Mouse (Mus musculus) neutrophil, adult 5-6 weeks (primary cell): Measurements from ENCODE around the gene Panx2. TPM values are rescaled to one million over a fixed set of nuclear protein-coding genes. Genes with fewer than 3 reads are reported as not detected.

Experiments used
- ATAC-seq: fragments of 151-379, 151-347 bp; 2 replicates; pipeline ENCODE4 v1.8.0; 2017; ENCODE audit warnings: mild to moderate bottlenecking, moderate TSS enrichment; ENCODE audit not compliant: insufficient number of reproducible peaks, poor library complexity, low FRiP score, severe bottlenecking; ENCODE audit errors: extremely low read depth
- total RNA-seq: library from RNA; stranded (forward); fragments of 200-1000 nt; gene quantifications from 2 replicates; pipeline ENCODE4 v1.2.3, GENCODE M21; 2017

The Panx2 gene
- not detected in 2 replicates for total RNA-seq

- ATAC-seq, result no peak
Measured at GRCm38 (mm10) chr15:89059161-89059931, at the start of gene Panx2. Gene Panx2 (plus strand): TSS chr15:89059734.

GRCm38 (mm10) chr15:89016722-89017121, 42.8 kb upstream of the Panx2 start:
- no peak for ATAC-seq

DNA sequence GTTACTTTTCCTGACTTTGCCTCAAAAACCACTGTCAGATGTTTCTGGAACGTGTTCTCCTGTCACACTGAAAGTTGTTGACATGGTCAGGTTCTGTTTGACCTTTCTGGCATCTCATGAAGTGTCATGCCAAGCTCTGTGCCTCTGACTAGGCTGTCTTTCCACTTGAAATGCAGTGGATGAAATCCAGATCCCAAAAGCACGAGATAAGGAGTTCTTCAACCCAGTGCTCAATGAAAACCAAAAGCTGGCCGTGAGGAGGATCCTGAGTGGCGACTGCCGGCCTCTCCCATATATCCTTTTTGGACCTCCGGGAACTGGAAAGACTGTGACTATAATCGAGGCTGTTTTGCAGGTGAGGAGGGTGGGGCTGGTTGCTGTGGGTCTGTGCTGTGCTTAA, 39.4 kb upstream of the Panx2 start:
- no peak for ATAC-seq

GRCm38 (mm10) chr15:89020492-89020891, 39.0 kb upstream of the Panx2 start:
- ATAC-seq, result no peak

DNA sequence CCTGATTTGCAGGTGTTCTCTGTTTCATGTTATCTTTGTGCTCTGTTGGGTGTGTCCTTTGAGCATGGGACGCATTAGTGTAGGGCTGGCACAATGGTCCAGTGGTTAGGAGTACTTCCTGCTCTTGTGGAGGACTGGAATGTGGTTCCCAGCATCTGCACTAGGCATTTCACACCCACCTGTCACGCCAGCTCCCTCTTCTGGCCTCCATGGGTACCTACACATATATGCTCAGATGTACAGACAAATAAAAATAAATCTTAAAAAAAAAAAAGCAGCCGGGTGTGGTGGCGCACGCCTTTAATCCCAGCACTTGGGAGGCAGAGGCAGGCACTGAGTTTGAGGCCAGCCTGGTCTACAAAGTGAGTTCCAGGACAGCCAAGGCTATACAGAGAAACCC, 15.2 kb upstream of the Panx2 start:
- no peak for ATAC-seq

DNA sequence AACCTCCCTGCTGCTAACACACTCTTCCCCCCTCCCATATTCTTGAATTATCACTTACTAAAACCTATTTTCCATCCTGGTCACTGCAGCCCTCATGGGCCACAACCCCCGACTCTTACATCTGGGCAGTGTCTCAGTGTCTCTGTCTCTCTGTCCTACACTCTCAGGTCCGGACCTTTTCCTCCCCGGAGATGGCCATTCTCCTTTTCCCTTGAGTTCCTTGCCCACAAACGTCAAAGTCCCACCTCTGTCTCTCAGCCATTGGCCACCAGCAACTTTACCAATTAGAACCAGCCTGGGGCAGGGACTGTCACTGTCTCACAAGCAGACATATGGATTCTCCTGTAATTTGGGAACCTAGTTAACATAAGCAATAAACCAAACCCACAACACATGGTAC, 13.2 kb upstream of the Panx2 start:
- ATAC-seq, result no peak

GRCm38 (mm10) chr15:89054666-89055065, 4.9 kb upstream of the Panx2 start:
- ATAC-seq, result no peak

DNA sequence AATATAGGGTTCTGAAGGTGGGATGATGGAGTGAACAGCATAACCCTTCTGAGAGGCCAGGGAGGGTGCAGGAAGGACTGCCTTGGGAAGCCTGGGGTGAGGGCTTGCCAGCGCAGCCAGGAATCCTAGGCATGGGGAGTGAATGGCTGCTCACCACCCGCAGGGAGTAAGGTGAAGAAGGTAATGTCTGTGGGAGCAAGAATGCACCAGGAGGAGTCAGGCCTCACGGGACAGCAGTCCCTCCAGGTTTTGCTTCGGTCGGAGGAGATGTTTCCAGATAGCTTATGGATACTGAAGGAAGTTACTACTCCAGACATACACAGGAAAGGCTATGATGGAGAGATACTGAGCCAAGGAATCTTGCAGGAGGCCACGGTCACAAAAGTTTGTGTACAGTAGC, 798 bp upstream of the Panx2 start:
- no peak for ATAC-seq

DNA sequence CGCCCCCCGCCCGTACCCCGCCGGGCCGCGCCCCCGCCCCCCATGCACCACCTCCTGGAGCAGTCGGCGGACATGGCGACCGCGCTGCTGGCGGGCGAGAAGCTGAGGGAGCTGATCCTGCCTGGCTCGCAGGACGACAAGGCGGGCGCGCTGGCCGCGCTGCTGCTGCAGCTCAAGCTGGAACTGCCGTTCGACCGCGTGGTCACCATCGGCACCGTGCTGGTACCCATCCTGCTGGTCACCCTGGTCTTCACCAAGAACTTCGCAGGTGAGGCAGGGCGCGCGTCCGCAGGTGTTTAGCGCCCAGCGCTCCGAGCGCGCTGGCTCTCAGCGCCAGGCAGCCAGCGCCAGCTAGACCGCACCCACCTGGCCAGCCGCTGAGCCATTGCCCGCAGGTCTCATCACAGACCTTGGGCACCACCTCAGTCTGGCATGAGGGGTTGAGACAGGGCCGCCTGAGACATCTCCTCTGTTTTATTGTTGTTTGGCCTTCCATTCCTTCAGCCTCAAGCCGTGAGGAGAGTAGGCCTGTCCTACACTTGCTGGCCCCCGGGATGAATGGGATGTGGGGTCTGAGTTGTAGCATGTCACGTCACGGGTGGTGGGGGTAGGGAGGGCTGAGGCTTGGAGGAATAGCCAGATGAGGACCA, 623 bp downstream of the Panx2 start:
- no peak for ATAC-seq

DNA sequence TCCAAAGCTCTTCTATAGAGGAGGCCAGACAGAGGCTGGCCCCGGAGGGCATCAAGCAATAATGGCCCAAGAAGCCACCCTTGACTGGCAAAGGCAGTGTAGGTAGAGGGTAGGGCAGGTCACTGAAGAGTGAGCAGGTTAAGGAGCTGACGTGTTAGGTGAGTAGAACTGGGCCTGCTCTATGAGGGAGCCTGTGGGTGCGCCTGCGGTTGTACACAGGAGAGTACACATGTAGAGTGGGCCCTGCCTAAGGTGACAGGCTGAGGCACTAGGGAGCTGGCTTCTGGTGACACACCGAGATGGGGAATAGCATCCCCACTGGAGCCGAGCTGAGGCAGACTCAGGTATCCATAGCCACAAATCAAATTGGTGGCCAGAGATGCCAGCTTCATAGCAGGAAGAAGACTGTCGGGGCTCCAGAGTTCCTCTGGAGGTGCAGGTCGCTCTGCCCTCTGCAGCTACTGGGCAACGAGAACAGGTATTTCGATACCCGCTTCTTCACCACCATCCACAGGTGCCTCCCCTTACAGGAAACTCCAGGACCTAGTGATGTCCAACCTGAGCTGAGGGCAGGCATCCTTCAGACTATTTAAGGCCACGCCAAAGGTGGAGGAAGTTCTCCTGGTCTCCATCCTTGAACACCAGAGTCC, 1.4 kb downstream of the Panx2 start:
- ATAC-seq, result no peak

- ATAC-seq, result no peak
Measured at GRCm38 (mm10) chr15:89061761-89062517, 2.4 kb downstream of the Panx2 start.

GRCm38 (mm10) chr15:89062518-89062910, 3.0 kb downstream of the Panx2 start:
- no peak for ATAC-seq

DNA sequence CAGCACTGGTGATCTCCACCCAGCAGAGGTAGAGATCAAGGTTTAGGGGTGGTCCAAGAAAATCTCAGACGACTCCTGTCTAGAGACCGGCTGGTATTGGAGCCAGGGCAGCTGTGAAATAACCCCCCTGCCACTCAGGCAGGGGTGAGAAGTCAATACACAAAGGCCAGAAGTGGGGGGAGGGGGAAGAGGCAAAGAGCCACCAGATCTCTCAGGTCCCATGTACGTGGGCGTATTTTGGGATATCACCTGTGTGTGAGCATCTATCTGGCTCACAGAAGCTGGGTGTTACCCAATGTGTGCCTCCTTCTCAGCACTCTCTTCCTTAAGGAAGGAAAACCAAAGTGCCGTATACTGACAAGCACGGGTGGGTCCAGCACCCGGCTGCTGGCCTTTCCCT, 3.5 kb downstream of the Panx2 start:
- no peak for ATAC-seq

- no peak for ATAC-seq
Measured at GRCm38 (mm10) chr15:89063536-89063935, 4.0 kb downstream of the Panx2 start.

GRCm38 (mm10) chr15:89064891-89065290, 5.4 kb downstream of the Panx2 start:
- no peak for ATAC-seq

- ATAC-seq, result no peak
Measured at GRCm38 (mm10) chr15:89067609-89068008, 8.1 kb downstream of the Panx2 start.

DNA sequence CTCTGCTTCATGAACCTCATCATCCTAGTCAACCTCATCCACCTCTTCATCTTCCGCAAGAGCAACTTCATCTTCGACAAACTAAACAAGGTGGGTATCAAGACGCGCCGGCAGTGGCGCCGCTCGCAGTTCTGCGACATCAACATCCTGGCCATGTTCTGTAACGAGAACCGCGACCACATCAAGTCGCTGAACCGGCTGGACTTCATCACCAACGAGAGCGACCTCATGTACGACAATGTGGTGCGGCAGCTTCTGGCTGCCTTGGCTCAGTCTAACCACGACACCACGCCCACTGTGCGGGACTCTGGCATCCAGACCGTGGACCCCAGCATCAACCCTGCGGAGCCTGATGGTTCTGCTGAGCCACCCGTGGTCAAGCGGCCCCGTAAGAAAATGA, 8.7 kb downstream of the Panx2 start:
- ATAC-seq, result no peak

- no peak for ATAC-seq
Measured at GRCm38 (mm10) chr15:89069336-89069840, 9.9 kb downstream of the Panx2 start.

DNA sequence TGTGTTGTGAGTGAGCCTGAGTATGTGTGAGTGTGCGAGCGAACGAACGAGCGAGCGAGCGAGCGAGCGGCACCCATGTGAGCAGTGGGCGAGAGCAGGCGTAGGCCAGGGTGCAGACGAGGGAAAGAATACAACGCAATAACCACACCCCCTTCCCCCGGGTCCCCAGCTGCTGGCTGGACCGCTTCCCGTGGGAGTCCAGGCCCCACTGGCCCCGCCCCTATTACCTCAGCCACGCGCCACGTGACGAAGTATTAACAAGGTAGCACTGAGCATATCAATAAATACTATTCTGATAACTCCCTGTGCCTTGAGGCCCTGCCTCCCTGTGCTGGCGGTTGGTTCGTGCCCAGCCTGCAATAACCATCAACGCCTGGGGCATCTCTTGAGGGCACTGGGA, 11.1 kb downstream of the Panx2 start:
- ATAC-seq, result no peak
